Mouse (Mus musculus): ENCODE data around the gene Rbpms2. TPM values are rescaled to one million over a fixed set of nuclear protein-coding genes. Genes with fewer than 3 reads are reported as not detected.

The Rbpms2 gene
- total and polyA plus RNA-seq, 2 experiments = 9.8 to 110 TPM

DNA sequence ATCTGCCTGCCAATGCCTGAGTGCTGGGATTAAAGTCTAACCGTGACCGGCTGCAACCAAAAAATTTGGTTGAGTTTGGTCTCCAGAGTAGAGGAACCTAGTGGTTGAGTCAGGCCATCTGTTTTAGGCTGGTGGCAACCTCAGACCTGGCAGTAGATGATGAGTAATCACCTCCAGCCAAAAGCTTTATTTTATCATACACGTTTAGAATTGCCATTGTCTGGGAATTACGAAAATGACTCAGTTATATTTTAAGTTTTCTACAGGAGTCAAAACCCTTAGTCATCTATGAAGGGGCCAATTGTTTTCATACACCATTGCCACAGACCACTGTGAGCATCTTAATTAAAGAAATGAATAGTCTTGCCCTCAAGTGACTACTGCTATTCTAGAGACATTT is 7.5 kb downstream of the Rbpms2 start:
- Histone ChIP-seq H3K4me1 (ENCODE audit: control insufficient read depth, insufficient read depth, low read length) (peaks cover 5% of the 10 kb centered on the region; the same call in 1 of the 2 replicates), H3K9ac (ENCODE audit: low read depth, low read length) (no peak overlapping the region), H3K36me3 (ENCODE audit: control insufficient read depth, insufficient read depth, low read length) (no peaks in the 10 kb centered on the region), H3K27ac (replicated peaks; ENCODE audit: insufficient read depth, low read depth, low read length) (no peak overlapping the region), H3K79me2 (ENCODE audit: control insufficient read depth, insufficient read depth, low read length) (peaks cover 42% of the 10 kb centered on the region; the same call in 1 of the 2 replicates), H3K27me3 (ENCODE audit: control insufficient read depth, insufficient read depth, low read length) (no peaks in the 10 kb centered on the region), H3K4me3 (ENCODE audit: insufficient read depth, low read depth, low read length) (no peak overlapping the region)
- no peak for DNase-seq (ENCODE audit: extremely low read depth, low read depth, low spot score)
- TF ChIP-seq POLR2A (IDR thresholded peaks at IDR 0.05; ENCODE audit: extremely low read depth, insufficient read depth, low read length) = no peak
- no peak for TF ChIP-seq CTCF (IDR thresholded peaks at IDR 0.05; ENCODE audit: low read depth, low read length)
- WGBS = 54% methylated on average over 4 of the region's 4 CpGs

GRCm38 (mm10) chr9:65639065-65639464 is 9.6 kb downstream of the Rbpms2 start:
- H3K4me1 ChIP-seq (ENCODE audit: control insufficient read depth, insufficient read depth, low read length) = peaks cover 2% of the 10 kb centered on the region; the same call in 1 of the 2 replicates
- no peak overlapping the region for H3K9ac ChIP-seq (ENCODE audit: low read depth, low read length)
- H3K36me3 ChIP-seq (ENCODE audit: control insufficient read depth, insufficient read depth, low read length) = no peaks in the 10 kb centered on the region
- H3K27ac ChIP-seq (replicated peaks; ENCODE audit: insufficient read depth, low read depth, low read length) = no peak overlapping the region
- no peaks in the 10 kb centered on the region for H3K27me3 ChIP-seq (ENCODE audit: control insufficient read depth, insufficient read depth, low read length)
- TF ChIP-seq POLR2A (IDR thresholded peaks at IDR 0.05; ENCODE audit: extremely low read depth, insufficient read depth, low read length) = no peak
- TF ChIP-seq CTCF (IDR thresholded peaks at IDR 0.05; ENCODE audit: low read depth, low read length) = no peak
- peaks cover 40% of the 10 kb centered on the region; the same call in 1 of the 2 replicates for H3K79me2 ChIP-seq (ENCODE audit: control insufficient read depth, insufficient read depth, low read length)
- DNase-seq (ENCODE audit: extremely low read depth, low read depth, low spot score) = no peak
- no peak overlapping the region for H3K4me3 ChIP-seq (ENCODE audit: insufficient read depth, low read depth, low read length)
- WGBS = 86% methylated on average over 5 of the region's 5 CpGs

DNA sequence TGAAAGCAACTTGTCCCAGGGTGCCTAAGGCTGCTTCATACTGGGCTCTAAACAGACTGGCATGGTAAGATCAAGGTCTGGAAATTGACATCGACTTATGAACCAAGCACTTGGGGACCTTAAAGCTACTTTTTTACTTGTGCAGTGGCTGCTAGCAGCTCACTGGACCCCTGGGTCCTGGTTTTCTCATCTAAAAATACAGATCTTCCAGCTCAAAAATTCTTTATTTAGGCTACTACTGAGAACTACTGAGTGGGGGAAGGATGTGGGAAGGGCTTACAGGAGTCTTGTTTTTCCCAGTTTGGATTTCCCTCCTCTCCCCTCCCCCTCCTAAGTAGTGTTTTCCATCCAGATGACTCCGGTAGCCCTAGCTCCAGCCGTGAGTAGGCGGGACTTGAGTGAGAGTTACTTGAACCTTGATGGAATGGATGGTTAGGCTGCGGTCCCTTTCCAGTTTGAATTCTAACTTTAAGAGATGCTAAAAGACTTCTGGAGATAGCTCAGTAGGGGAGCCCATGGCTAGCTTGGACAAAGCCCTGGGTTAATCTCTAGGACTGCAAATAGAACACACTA is 11.5 kb downstream of the Rbpms2 start:
- DNase-seq (ENCODE audit: extremely low read depth, low read depth, low spot score) = no peak
- no peaks in the 10 kb centered on the region for H3K27me3 ChIP-seq (ENCODE audit: control insufficient read depth, insufficient read depth, low read length)
- H3K9ac ChIP-seq (ENCODE audit: low read depth, low read length) = no peak overlapping the region
- peaks cover 46% of the 10 kb centered on the region; the same call in 1 of the 2 replicates for H3K79me2 ChIP-seq (ENCODE audit: control insufficient read depth, insufficient read depth, low read length)
- WGBS = 47% methylated on average over 5 of the region's 5 CpGs
- H3K4me3 ChIP-seq (ENCODE audit: insufficient read depth, low read depth, low read length) = no peak overlapping the region
- H3K36me3 ChIP-seq (ENCODE audit: control insufficient read depth, insufficient read depth, low read length) = no peaks in the 10 kb centered on the region
- H3K27ac ChIP-seq (replicated peaks; ENCODE audit: insufficient read depth, low read depth, low read length) = no peak overlapping the region
- TF ChIP-seq POLR2A (IDR thresholded peaks at IDR 0.05; ENCODE audit: extremely low read depth, insufficient read depth, low read length) = no peak
- TF ChIP-seq CTCF (IDR thresholded peaks at IDR 0.05; ENCODE audit: low read depth, low read length) = no peak
- peaks cover 2% of the 10 kb centered on the region; the same call in 1 of the 2 replicates for H3K4me1 ChIP-seq (ENCODE audit: control insufficient read depth, insufficient read depth, low read length)

- Histone ChIP-seq H3K9ac (ENCODE audit: low read depth, low read length) (no peak overlapping the region), H3K4me1 (ENCODE audit: control insufficient read depth, insufficient read depth, low read length) (peaks cover 2% of the 10 kb centered on the region; the same call in 1 of the 2 replicates), H3K36me3 (ENCODE audit: control insufficient read depth, insufficient read depth, low read length) (no peaks in the 10 kb centered on the region), H3K27me3 (ENCODE audit: control insufficient read depth, insufficient read depth, low read length) (no peaks in the 10 kb centered on the region), H3K4me3 (ENCODE audit: insufficient read depth, low read depth, low read length) (no peak overlapping the region), H3K27ac (replicated peaks; ENCODE audit: insufficient read depth, low read depth, low read length) (no peak overlapping the region), H3K79me2 (ENCODE audit: control insufficient read depth, insufficient read depth, low read length) (peaks cover 44% of the 10 kb centered on the region; the same call in 1 of the 2 replicates)
- 66% methylated on average over 12 of the region's 12 CpGs for WGBS
- TF ChIP-seq POLR2A (IDR thresholded peaks at IDR 0.05; ENCODE audit: extremely low read depth, insufficient read depth, low read length) (no peak), CTCF (IDR thresholded peaks at IDR 0.05; ENCODE audit: low read depth, low read length) (no peak)
- DNase-seq (ENCODE audit: extremely low read depth, low read depth, low spot score) = no peak
These were observed 12.1 kb downstream of the Rbpms2 start for GRCm38 (mm10) chr9:65641446-65642052.

DNA sequence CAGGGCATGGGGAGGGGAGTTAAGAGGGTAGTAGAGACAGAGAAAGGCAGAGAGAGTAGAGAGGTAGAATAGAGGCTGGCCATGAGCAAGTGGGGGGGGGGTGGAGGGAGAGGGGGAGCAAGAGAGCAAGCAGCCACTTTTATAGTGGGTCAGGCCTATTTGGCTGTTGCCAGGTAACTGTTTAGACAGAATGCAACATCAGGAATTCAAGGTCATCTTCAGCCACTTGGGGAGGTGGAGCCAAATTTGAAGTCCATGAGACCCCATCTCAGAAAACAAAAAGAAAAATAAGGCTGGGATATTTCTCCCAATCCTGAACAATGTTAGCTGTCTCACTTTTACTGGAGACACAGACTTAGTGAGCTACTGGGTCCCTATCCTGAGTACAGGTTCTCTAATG is 13.1 kb downstream of the Rbpms2 start:
- H3K4me3 ChIP-seq (ENCODE audit: insufficient read depth, low read depth, low read length) = no peak overlapping the region

GRCm38 (mm10) chr9:65644960-65645359 is 15.5 kb downstream of the Rbpms2 start:
- no peak for TF ChIP-seq POLR2A (IDR thresholded peaks at IDR 0.05; ENCODE audit: extremely low read depth, insufficient read depth, low read length)
- TF ChIP-seq CTCF (IDR thresholded peaks at IDR 0.05; ENCODE audit: low read depth, low read length) = no peak
- WGBS = 89% methylated on average over 4 of the region's 4 CpGs

More for the DNA sequence above, 13.1 kb downstream of the Rbpms2 start:
- Histone ChIP-seq H3K36me3 (ENCODE audit: control insufficient read depth, insufficient read depth, low read length) (no peaks in the 10 kb centered on the region), H3K9ac (ENCODE audit: low read depth, low read length) (no peak overlapping the region), H3K27ac (replicated peaks; ENCODE audit: insufficient read depth, low read depth, low read length) (no peak overlapping the region), H3K4me1 (ENCODE audit: control insufficient read depth, insufficient read depth, low read length) (peaks cover 2% of the 10 kb centered on the region; the same call in 1 of the 2 replicates), H3K27me3 (ENCODE audit: control insufficient read depth, insufficient read depth, low read length) (no peaks in the 10 kb centered on the region), H3K79me2 (ENCODE audit: control insufficient read depth, insufficient read depth, low read length) (peaks cover 40% of the 10 kb centered on the region; the same call in 1 of the 2 replicates)
- DNase-seq (ENCODE audit: extremely low read depth, low read depth, low spot score) = no peak
- TF ChIP-seq POLR2A (IDR thresholded peaks at IDR 0.05; ENCODE audit: extremely low read depth, insufficient read depth, low read length) = no peak

More at GRCm38 (mm10) chr9:65644960-65645359, 15.5 kb downstream of the Rbpms2 start:
- H3K27ac ChIP-seq (replicated peaks; ENCODE audit: insufficient read depth, low read depth, low read length) = no peak overlapping the region
- no peak overlapping the region for H3K9ac ChIP-seq (ENCODE audit: low read depth, low read length)
- H3K4me1 ChIP-seq (ENCODE audit: control insufficient read depth, insufficient read depth, low read length) = peaks cover 2% of the 10 kb centered on the region; the same call in 1 of the 2 replicates
- peaks cover 29% of the 10 kb centered on the region; the same call in 1 of the 2 replicates for H3K79me2 ChIP-seq (ENCODE audit: control insufficient read depth, insufficient read depth, low read length)
- H3K36me3 ChIP-seq (ENCODE audit: control insufficient read depth, insufficient read depth, low read length) = no peaks in the 10 kb centered on the region
- no peaks in the 10 kb centered on the region for H3K27me3 ChIP-seq (ENCODE audit: control insufficient read depth, insufficient read depth, low read length)
- no peak overlapping the region for H3K4me3 ChIP-seq (ENCODE audit: insufficient read depth, low read depth, low read length)
- no peak for DNase-seq (ENCODE audit: extremely low read depth, low read depth, low spot score)

Data from liver, adult 2 months (tissue).